Mouse (Mus musculus) cerebellum, postnatal 4 days (tissue): ENCODE results near the gene Ago1.

ENCODE experiments used
- DNase-seq, 2 experiments: peaks; one replicate each; pipeline ENCODE4 v3.0.0; 2022; ENCODE audit warnings: low spot score in 2 of 2, mixed read lengths in 1 of 2

Gene Ago1

GRCm38 (mm10) chr4:126468285-126468901 lies at the start of gene Ago1:
TSS of gene Ago1 (minus strand) at chr4:126468583.
- peak; percentile 98 to 99 for DNase-seq

- DNase-seq: no peak
Measured at GRCm38 (mm10) chr4:126512308-126513066, 44.1 kb upstream of the Ago1 start.

DNA sequence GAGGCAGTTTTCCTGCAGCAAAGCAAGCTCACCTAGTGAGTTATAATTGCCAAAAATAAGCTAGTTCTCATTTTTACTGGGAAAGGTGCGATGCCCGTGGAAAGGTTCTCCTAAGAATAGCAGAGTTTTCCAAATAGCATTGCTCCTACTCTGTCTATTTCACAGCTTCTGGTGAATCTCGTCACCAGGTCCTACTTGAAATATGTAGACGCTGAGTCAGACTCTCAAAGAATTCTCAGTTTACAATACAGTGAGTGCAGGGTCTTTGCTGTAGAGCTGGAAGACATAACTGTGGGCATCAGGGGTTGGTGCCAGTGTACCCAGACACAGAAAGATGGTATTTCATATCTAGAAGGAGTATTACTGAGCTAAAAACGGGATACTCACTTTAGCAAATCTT lies 42.6 kb upstream of the Ago1 start:
- DNase-seq: no peak

GRCm38 (mm10) chr4:126509072-126509471 lies 40.7 kb upstream of the Ago1 start:
- no peak for DNase-seq

- DNase-seq: no peak
Measured at GRCm38 (mm10) chr4:126508110-126508899, 39.9 kb upstream of the Ago1 start.

- DNase-seq: no peak
Measured at GRCm38 (mm10) chr4:126502977-126503309, 34.6 kb upstream of the Ago1 start.

DNA sequence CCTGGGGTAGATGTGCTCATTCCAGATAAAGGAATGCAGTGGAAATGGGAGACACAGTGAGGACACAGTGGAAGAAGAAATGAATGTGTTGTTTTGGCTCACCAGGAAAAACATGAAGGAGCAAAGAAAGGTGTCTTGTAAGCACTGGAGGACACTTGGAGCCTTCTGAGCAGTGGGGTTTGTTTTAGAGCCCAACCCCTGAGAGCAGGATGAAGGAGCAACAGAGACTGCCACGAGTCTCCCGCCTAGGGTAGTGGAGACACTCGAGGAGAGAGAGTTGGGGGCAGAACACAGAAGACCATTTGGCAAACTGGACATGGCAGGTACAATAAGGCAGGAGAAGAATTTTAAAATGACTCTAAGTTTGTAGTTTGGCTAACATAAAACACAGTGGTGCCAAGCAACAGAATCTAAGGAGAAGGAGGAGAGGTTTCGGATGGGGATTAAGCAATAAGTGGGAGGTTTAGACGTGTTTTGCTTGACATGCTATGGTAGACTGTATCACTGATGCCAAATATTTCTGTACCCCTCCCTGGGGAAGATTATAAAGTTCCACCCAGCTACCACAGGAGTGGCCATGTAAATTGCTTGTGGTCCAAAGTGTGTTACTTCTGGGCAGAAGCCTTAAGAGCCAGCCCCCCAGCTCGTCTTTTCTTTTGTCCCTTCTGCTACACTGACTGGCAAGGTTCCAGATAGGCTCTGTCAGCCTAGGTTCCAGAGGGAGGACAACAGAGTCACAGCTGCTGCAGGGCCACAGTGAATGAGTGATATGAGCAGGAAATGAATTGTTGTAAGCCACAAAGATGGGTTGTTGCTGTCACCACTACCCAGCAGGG lies 34.0 kb upstream of the Ago1 start:
- DNase-seq: no peak

GRCm38 (mm10) chr4:126498601-126499000 lies 30.2 kb upstream of the Ago1 start:
- DNase-seq: no peak

DNA sequence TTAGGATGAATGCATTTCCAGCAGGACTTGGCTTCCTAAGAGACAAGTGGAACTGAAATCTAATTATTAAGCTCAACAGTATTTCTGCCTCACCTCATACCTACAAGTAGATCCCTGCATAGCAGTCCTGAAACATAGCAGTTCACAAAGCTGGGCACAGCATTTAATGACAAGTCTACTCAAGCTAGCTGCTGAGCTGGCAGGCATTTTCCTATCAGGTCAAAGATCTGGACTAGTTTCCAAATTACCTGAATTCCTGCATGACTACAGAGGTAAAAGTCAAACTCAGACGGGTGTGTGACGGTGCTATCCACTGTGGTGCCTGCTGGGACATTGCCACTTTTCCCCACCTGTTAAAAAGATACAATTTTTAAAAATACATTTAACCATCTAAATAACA lies 28.6 kb upstream of the Ago1 start:
- DNase-seq: no peak

DNA sequence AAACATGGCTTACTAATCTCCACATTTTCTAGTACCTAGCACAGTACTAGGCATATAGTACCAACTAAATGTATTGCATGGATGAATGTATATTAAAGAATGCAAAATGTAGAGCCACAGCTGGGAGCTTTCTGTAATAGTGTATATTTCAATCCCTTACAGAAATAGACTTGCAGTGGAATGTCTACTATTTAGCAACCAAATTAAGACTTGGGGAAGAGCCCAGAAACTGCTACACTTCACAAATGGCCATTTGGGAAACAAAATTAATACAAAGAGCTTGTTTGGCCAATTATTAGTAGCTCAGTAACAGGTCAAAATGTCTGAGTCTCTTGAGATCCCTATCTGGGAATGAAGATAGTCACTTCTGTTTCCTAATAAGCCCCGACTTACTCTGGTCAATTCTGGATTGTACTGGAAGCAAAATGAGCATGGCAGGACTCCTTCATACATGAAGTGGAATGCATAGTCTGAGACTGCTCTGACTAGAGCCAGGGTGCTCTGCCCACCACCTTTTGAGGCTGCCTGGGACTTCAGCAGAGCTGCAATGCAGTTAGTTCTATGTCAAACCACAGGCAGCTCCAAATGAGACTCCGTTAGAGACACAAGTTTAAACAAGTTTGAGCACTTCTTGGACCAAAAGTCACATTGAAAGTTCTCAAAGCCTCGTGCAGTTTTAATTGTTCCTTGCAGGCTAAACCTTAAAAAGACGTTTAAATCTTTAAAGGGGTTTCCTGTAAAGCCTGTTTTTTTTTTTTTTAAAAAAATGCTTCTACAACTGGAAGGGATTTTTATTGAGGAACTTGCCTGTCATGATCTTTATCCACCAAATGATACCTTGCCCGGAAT lies 27.8 kb upstream of the Ago1 start:
- DNase-seq: no peak

DNA sequence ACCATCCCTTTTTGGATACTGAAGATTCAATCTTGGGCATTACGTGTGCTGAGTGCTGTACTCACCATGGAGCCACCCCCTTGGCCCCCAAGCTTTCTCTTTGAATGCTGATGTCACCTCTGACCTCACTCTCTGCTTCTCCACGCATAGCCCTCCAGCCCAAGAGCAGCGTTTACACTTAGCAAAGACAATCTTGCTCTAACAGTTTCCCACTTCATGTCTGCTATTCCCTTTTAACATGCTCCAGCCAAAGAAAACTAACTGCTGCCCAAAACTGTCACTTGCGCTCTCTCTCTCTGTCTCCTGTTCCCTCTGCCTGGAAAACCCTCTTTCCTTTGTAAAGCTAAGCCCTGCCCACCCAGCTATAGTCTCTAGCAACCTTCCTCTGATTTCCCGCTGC lies 27.1 kb upstream of the Ago1 start:
- no peak for DNase-seq

DNA sequence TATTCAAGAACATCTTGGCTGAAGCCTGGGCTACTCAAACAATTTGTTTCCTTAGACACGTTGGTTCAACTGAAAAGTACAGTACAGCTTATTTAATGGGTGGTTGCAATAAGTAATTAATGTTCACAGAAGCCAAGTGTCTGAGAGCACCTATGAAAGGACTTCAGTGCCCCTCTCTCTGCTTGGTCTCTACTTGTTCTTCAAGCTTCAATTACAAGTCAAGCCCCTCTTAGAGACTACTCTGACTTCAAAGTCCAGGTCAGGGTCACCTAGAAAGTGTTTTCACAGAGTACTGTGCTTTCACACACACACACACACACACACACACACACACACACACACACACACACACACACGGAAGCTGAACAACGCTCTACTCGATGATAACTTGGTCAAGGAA lies 25.0 kb upstream of the Ago1 start:
- no peak for DNase-seq

DNA sequence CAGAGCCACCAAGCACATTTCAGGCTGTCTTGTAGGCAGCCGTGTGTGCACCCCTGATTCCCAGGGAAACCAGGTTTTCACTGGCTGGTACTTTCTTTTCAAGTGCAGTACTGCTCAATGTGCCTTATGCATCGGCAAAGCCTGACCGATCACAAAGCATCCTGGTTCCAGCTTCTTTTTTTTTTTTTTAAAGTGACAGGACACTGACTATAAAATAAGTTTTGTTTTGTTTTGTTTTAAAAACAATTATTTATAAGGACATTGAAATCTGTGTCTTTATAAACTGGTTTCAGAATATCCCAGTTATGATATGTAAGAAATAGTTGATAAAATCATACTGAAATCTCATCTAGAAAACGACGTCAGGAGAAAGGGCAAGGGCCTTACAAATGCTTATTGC lies 23.6 kb upstream of the Ago1 start:
- DNase-seq: no peak

DNA sequence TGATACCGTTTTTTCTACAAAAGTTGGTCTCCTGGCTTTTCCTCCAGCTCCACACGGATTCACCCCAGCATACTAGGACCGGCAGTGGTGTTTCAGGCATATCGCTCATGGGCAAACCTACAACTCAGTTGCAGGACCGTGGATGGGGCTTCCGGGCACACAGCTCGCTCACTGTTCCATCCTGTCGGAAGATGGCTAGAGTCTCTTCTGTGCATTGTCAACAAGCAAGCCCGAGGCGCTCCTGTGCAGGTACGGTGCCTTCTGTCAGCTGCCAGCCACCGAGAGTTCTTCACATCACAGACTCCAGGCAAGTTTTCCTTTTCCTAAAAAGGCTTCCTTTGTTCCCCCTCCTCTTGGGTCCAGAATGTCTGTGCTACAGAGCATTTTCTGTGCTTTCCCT lies 22.3 kb upstream of the Ago1 start:
- DNase-seq: no peak

GRCm38 (mm10) chr4:126489811-126490210 lies 21.4 kb upstream of the Ago1 start:
- no peak for DNase-seq

DNA sequence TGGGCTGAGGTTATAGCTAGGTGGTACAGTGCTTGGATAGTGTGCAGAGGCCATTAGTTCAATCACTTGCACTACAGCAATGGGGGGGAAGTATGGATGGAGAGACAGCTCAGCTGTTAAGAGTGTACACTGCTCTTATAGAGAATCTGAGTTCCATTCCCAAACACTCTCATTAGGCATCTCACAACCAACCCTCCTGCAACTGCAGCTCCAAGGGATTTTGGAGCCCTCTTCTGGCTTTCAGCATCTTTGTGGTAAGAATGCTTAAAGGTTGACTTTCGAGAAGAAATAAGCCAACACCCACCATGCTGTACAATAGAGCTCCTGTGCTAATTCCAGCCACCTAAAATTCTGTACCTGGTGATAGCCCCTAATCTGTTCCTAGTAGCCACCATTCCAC lies 17.8 kb upstream of the Ago1 start:
- DNase-seq: no peak

GRCm38 (mm10) chr4:126485065-126485464 lies 16.7 kb upstream of the Ago1 start:
- DNase-seq: no peak

GRCm38 (mm10) chr4:126483874-126484273 lies 15.5 kb upstream of the Ago1 start:
- DNase-seq: no peak

DNA sequence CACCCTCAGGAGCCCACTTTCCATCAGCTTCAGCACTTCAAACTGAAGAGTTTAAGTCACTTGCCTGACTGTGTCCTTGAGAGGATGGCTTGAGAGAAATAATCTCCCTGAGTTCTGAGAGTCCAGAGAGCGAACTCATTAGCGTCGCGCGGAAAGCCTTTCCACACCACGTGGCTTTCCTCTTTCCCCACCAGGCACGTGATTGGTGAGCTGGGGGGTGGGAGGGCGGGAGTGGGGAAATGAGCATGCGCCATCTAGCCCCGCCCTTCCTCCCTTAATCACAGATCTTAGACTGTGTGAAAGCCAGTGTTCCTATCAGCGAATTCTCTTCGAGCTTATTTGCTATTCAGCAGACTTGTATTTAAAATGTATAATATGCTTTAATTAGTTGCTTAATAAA lies 14.6 kb upstream of the Ago1 start:
- DNase-seq: no peak

- DNase-seq: no peak
Measured at GRCm38 (mm10) chr4:126481461-126481860, 13.1 kb upstream of the Ago1 start.

DNA sequence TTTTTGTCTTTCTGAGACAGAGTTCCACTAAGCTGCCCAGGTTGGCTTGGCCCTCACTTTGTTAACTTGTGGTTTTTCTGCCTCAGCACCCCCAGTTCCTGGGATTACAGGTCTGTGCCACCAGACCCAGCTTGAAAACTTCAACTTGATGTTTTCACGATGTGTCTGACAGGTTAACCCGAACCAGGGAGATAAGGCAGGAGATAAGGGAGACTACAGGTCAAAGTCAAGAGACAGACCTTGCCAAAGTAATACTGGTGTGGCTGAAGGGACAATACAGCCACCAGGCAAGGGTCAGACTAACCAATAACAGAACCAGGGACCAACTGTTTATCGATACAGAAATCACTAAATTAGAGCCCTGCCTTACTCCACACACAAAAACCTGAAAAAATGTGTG lies 11.9 kb upstream of the Ago1 start:
- no peak for DNase-seq
